Mouse (Mus musculus): ENCODE results near the gene Olfr71.

DNA sequence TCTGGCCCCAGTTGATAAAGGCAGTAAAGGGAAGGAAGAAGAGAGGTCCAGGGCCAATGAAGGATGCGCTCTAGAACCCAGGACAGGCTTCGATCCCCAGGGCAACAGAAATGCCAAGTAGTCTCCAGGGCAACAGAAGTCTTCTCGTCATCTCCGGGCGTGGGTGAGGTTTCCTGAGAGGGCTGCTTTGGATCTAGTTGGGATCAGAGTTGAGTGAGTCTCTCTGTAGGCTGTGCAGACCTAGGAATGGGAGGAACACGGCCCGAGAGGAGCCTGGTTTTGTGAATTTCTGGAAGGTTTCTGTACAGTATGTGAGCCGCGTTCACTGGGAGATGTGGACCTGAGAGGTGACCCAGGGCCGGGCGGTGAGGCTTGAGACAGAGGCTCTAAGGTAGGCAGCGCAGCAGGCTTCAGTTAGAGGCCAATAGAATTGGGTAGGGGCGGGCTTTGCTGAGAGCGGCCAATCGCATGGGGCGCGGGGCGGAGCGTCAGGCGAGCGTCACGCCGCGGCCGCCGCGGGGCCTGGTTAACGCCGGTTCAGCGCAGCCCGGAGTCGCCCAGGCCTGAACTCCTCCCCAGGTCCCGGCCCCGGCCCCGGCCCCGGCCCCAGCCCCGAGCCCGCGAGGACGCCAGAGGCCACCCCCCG, 41.1 kb downstream of the Olfr71 start, which contains the start of the genes Tmem8b and Fam221b:
- TF ChIP-seq POLR2A (IDR thresholded peaks at IDR 0.05; ENCODE audit: extremely low read depth, insufficient read depth, low read length) (no peak), CTCF (IDR thresholded peaks at IDR 0.05; ENCODE audit: low read depth, low read length) (no peak)

All from liver, adult 2 months (tissue).